ENCODE assay signal across 23 mouse cellular contexts in genomic region chr8:116269393-116269792, GRCm38 (mm10).
"Had no signal": no experiment of that assay in that cellular context is flagged by ENCODE, and none has a peak within 500 bp of the region (broad histone marks: within the 10 kb centered on the region; RNA-seq: fewer than 3 reads in every experiment).

No protein-coding gene starts in this region.

- ATAC-seq: hindbrain, postnatal 0 days; intestine, embryonic 15.5 days; liver, embryonic 12.5 days had no signal

- H3K36me3 ChIP-seq: heart, embryonic 12.5 days; hindbrain, embryonic 10.5 days; hindbrain, embryonic 13.5 days; hindbrain, embryonic 15.5 days; intestine, embryonic 15.5 days; limb, embryonic 10.5 days; limb, embryonic 12.5 days; liver, embryonic 12.5 days had no signal

- H3K4me2 ChIP-seq: heart, embryonic 12.5 days; hindbrain, embryonic 13.5 days; hindbrain, embryonic 15.5 days; intestine, embryonic 15.5 days; limb, embryonic 12.5 days; liver, embryonic 12.5 days had no signal

- H3K9me3 ChIP-seq: heart, embryonic 12.5 days; hindbrain, embryonic 13.5 days; hindbrain, embryonic 15.5 days; intestine, embryonic 15.5 days; limb, embryonic 10.5 days; liver, embryonic 12.5 days had no signal

- H3K27me3 ChIP-seq: heart, embryonic 12.5 days; hindbrain, embryonic 13.5 days; hindbrain, embryonic 15.5 days; intestine, embryonic 15.5 days; limb, embryonic 12.5 days; liver, embryonic 12.5 days had no signal

- H3K4me1 ChIP-seq: hindbrain, embryonic 10.5 days; intestine, embryonic 15.5 days; liver, embryonic 12.5 days had no signal

- H3K27ac ChIP-seq: heart, adult 2 months; hindbrain, embryonic 10.5 days; hindbrain, embryonic 13.5 days; hindbrain, embryonic 15.5 days; hindbrain, postnatal 0 days; intestine, embryonic 15.5 days; layer of hippocampus, adult 2 months; left cerebral cortex, adult 2 months; limb, embryonic 10.5 days; limb, embryonic 12.5 days; liver, embryonic 12.5 days; liver, embryonic 14.5 days had no signal

- H3K9ac ChIP-seq: heart, embryonic 12.5 days; hindbrain, embryonic 13.5 days; hindbrain, embryonic 15.5 days; intestine, embryonic 15.5 days; limb, embryonic 12.5 days; liver, embryonic 12.5 days; liver, embryonic 14.5 days had no signal

- DNase-seq: gastrocnemius, postnatal 14 days; gastrocnemius, postnatal 36 days; heart, adult 2 months; heart, postnatal 10 days; heart, postnatal 4 days; kidney, adult 11 months; kidney, adult 8-10 months; kidney, postnatal 10 days; kidney, postnatal 25 days; kidney, postnatal 4 days; liver had no signal

- H3K4me3 ChIP-seq: heart, adult 2 months; heart, embryonic 12.5 days; hindbrain, embryonic 10.5 days; hindbrain, embryonic 13.5 days; hindbrain, embryonic 15.5 days; intestine, embryonic 15.5 days; layer of hippocampus, adult 2 months; left cerebral cortex, adult 2 months; limb, embryonic 10.5 days; limb, embryonic 12.5 days; liver, embryonic 12.5 days had no signal
